Mouse (Mus musculus) neural tube, embryonic 14.5 days (tissue): ENCODE measurements at regions not wholly inside any gene's neighbourhood (a gene's known extent, or its start where the extent isn't known, plus 50 kb on each side); places are given as distances from the start of the nearest gene placed in this dataset.

Experiments
- ATAC-seq: fragments of 200-750 bp; cut with Nextera tagmentation; 2 replicates; pipeline ENCODE4 v1.8.0; 2017; ENCODE audit warnings: low read depth, mild to moderate bottlenecking, moderate TSS enrichment, moderate library complexity
- H3K27ac ChIP-seq: fragments of 300-500 bp; sonication (generic); 2 replicates; pipeline ENCODE4 v1.5.1; 2014; ENCODE audit warnings: low read depth, mild to moderate bottlenecking, control low read depth, low read length, moderate library complexity, mixed read lengths
- H3K27me3 ChIP-seq: fragments of 300-500 bp; sonication (generic); 2 replicates; pipeline ENCODE4 v1.6.1; 2014; ENCODE audit warnings: low read length; ENCODE audit not compliant: control insufficient read depth, insufficient read depth
- H3K36me3 ChIP-seq: fragments of 300-500 bp; sonication (generic); 2 replicates; pipeline ENCODE4 v1.6.1; 2014; ENCODE audit warnings: low read length, mixed read lengths; ENCODE audit not compliant: control insufficient read depth, insufficient read depth
- H3K4me1 ChIP-seq: fragments of 300-500 bp; sonication (generic); 2 replicates; pipeline ENCODE4 v1.6.1; 2014; ENCODE audit warnings: low read length; ENCODE audit not compliant: control insufficient read depth, insufficient read depth
- H3K4me2 ChIP-seq: fragments of 300-500 bp; sonication (generic); 2 replicates; pipeline ENCODE4 v1.6.1; 2014; ENCODE audit warnings: mild to moderate bottlenecking, low read depth, low read length, control low read depth
- H3K4me3 ChIP-seq: fragments of 300-500 bp; sonication (generic); 2 replicates; pipeline ENCODE4 v1.5.1; 2014; ENCODE audit warnings: low read depth, low read length, control low read depth, mixed read lengths
- H3K9ac ChIP-seq: fragments of 300-500 bp; sonication (generic); replicated peaks from 2 replicates; pipeline ENCODE4 v1.6.1; 2014; ENCODE audit warnings: low read depth, mild to moderate bottlenecking, control low read depth, low read length, mixed read lengths
- H3K9me3 ChIP-seq: fragments of 300-500 bp; sonication (generic); 2 replicates; pipeline ENCODE4 v1.6.1; 2016; ENCODE audit warnings: low read length; ENCODE audit not compliant: control insufficient read depth
- WGBS: fragments of 180-500 bp; shearing (Covaris S2); extraction: QIAGEN DNeasy Blood & Tissue Kit; methylation state at CpG from one replicate; pipeline ENCODE4 v1.1.7; 2014; 5-methylcytosine and 5-hydroxymethylcytosine counted together

DNA sequence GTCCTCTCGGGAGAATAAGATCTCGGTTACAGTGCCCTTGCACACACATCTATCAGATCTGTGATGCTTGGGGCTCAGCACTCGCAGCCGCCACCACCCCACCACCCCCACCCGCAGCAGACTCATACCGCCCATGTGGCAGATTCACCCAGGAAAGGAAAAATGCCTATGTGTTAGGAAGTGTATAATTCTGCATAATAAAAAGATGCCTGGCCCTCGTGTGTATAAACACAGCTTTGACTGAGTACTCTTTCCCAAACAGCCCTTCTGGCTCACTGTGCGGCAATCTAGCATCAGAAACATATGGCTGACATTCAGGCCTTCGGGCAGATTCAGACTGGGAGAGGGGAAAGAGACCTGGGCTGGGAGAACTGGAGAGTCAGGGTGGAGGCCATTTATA is 105.2 kb upstream of the Rpl38 start:
- H3K4me3 ChIP-seq = no peak overlapping the region
- H3K9me3 ChIP-seq = no peaks in the 10 kb centered on the region
- no peak overlapping the region for H3K27ac ChIP-seq
- H3K4me2 ChIP-seq = no peak overlapping the region
- no peak overlapping the region for H3K9ac ChIP-seq
- no peaks in the 10 kb centered on the region for H3K27me3 ChIP-seq
- H3K36me3 ChIP-seq = no peaks in the 10 kb centered on the region
- no peak for ATAC-seq
- H3K4me1 ChIP-seq = peaks cover 11% of the 10 kb centered on the region; the same call in 1 of the 2 replicates
- WGBS = 66% methylated on average over 9 of the region's 9 CpGs

DNA sequence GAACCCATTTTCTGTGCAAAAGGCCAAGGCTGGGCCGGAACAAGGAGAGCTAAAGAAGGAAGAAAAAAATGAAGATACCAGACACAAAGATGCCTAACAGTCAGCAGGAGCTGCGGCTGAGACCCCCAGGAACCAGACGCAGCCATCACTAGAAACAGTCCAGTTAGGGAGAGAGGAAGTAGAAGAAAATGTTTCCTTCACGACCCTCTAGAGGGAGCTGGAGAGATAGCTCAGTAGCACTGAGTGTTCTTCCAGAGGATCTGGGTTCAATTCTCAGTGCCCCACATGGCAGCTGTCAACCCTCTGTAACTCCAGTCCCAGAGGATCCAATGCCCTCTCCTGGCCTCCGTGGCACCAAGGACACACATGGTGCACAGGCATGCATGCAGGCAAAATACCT is 113.7 kb upstream of the Rpl38 start:
- H3K27ac ChIP-seq = no peak overlapping the region
- no peaks in the 10 kb centered on the region for H3K4me1 ChIP-seq
- 55% methylated on average over 5 of the region's 5 CpGs for WGBS
- no peaks in the 10 kb centered on the region for H3K27me3 ChIP-seq
- no peaks in the 10 kb centered on the region for H3K36me3 ChIP-seq
- H3K9me3 ChIP-seq = no peaks in the 10 kb centered on the region
- H3K4me2 ChIP-seq = no peak overlapping the region
- H3K4me3 ChIP-seq = no peak overlapping the region
- ATAC-seq = no peak
- no peak overlapping the region for H3K9ac ChIP-seq

DNA sequence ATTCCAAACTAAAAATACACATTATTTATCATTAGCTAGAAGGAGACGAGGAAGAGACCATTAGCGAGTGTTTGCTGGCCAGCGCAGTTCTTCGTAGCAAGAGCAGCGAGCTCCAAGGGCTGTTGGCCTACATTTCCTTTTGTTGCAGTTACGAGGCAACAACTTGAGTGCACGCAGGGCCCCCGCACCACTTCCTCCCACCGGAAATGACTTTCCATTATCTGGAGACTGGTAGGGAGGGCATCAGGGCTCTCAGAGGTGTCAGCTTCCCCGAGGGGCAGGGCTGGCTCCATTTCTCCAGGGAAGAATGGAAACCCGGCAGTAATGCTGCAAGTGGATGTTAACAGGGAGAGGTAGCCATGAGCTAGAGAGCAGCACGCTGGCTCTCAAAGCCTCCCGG is 114.3 kb upstream of the Rpl38 start:
- H3K27ac ChIP-seq = no peak overlapping the region
- no peaks in the 10 kb centered on the region for H3K9me3 ChIP-seq
- H3K9ac ChIP-seq = no peak overlapping the region
- no peak overlapping the region for H3K4me2 ChIP-seq
- 38% methylated on average over 13 of the region's 13 CpGs for WGBS
- no peaks in the 10 kb centered on the region for H3K27me3 ChIP-seq
- no peak for ATAC-seq
- H3K4me1 ChIP-seq = no peaks in the 10 kb centered on the region
- no peak overlapping the region for H3K4me3 ChIP-seq
- H3K36me3 ChIP-seq = no peaks in the 10 kb centered on the region

DNA sequence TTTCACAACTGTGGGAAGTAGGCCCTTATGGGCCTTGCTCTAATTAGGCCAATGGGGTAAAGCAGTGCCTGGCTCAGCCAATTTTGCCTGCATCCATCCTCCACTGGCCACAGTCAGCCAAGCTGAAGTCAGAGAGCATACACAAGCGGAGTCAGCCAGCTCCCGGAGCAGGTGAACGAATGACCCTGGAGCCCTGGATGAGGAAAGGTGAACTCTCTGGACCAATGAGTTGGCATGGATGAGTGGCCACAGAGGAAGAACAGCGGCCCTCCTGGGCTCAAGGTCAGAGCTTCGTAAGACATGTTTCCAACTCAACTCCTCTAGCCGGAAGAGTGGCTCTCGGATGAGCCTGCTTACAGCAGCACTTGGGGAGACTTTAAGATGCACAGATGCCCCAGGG is 116.1 kb upstream of the Rpl38 start:
- Histone ChIP-seq H3K9ac (no peak overlapping the region), H3K4me2 (no peak overlapping the region), H3K27me3 (no peaks in the 10 kb centered on the region), H3K9me3 (no peaks in the 10 kb centered on the region), H3K4me3 (no peak overlapping the region), H3K36me3 (no peaks in the 10 kb centered on the region), H3K27ac (no peak overlapping the region), H3K4me1 (no peaks in the 10 kb centered on the region)
- no peak for ATAC-seq
- WGBS = 91% methylated on average over 7 of the region's 7 CpGs

DNA sequence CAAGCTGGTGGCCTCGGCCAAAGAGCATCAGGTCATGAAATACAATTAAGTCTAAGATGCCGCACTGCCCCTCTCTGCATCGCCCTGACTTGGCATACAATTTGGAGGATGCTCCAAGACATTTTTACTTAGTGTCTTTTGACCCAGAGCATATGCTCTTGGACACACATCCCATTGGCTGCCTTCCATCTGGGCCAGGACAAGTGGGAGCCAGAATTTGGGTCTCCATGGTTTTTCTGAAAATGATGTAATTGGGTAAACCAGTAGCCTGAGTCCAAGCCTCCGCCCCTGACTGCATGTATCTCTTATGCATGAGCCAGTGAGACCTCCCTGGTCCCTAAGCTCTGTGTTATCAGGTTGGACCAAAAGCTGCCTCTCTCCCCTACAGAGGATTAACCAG is 117.1 kb upstream of the Rpl38 start:
- Histone ChIP-seq H3K9ac (no peak overlapping the region), H3K4me1 (no peaks in the 10 kb centered on the region), H3K36me3 (no peaks in the 10 kb centered on the region), H3K9me3 (no peaks in the 10 kb centered on the region), H3K27me3 (no peaks in the 10 kb centered on the region), H3K27ac (no peak overlapping the region), H3K4me2 (no peak overlapping the region), H3K4me3 (no peak overlapping the region)
- no peak for ATAC-seq
- 88% methylated on average over 4 of the region's 4 CpGs for WGBS

DNA sequence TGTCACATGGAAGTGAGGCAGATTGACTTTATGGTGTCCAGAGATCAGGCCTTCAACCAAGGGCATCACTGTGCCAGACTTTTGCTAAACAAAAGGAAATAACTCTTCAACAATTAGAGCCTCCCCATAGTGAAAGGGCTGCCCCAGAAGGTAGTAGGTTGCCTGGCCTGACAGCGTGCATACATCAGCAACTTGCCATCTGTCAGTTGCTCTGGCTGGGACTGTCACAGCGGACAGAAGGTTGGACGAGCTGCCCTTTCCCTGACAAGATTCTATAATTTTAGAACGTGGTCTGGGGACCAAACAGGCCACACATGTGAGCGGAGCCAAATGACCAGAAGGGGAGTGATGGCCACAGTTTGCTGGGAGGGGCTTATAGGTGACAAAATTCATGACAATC is 119.7 kb upstream of the Rpl38 start:
- WGBS = 64% methylated on average over 5 of the region's 5 CpGs
- Histone ChIP-seq H3K27ac (no peak overlapping the region), H3K9me3 (no peaks in the 10 kb centered on the region), H3K4me1 (no peaks in the 10 kb centered on the region), H3K27me3 (no peaks in the 10 kb centered on the region), H3K36me3 (no peaks in the 10 kb centered on the region), H3K9ac (no peak overlapping the region), H3K4me3 (no peak overlapping the region), H3K4me2 (no peak overlapping the region)
- ATAC-seq = no peak

GRCm38 (mm10) chr11:114544212-114544611 is 124.1 kb upstream of the Rpl38 start:
- Histone ChIP-seq H3K4me2 (no peak overlapping the region), H3K27ac (no peak overlapping the region), H3K4me3 (no peak overlapping the region), H3K27me3 (no peaks in the 10 kb centered on the region), H3K36me3 (no peaks in the 10 kb centered on the region), H3K9ac (no peak overlapping the region), H3K9me3 (no peaks in the 10 kb centered on the region), H3K4me1 (no peaks in the 10 kb centered on the region)
- WGBS = 37% methylated on average over 3 of the region's 3 CpGs
- peak; percentile 51; the same call in 1 of the 2 replicates for ATAC-seq

DNA sequence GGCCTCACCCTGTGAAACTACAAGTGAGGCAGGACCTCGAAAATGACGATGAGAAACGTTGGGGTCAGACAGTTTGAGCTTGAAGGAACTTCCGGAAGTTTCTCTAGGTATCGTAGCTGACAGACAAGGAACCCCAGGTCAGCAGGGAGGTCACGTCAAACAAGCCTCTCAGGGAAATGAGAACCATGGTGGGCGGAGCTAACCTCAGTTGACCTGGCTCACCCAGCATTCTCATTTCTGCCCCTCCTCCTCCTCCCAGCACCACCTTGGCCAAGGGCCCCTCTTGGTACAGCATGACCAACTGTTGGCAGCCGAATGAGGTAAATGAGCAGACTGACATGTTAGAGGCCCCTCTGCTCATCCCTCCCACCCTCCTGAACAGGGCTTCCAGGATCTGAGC is 126.2 kb upstream of the Rpl38 start:
- H3K9ac ChIP-seq = no peak overlapping the region
- H3K4me3 ChIP-seq = no peak overlapping the region
- no peak overlapping the region for H3K4me2 ChIP-seq
- 76% methylated on average over 8 of the region's 8 CpGs for WGBS
- H3K27me3 ChIP-seq = no peaks in the 10 kb centered on the region
- H3K9me3 ChIP-seq = no peaks in the 10 kb centered on the region
- peaks cover 5% of the 10 kb centered on the region; the same call in 1 of the 2 replicates for H3K4me1 ChIP-seq
- H3K36me3 ChIP-seq = no peaks in the 10 kb centered on the region
- no peak overlapping the region for H3K27ac ChIP-seq
- no peak for ATAC-seq

DNA sequence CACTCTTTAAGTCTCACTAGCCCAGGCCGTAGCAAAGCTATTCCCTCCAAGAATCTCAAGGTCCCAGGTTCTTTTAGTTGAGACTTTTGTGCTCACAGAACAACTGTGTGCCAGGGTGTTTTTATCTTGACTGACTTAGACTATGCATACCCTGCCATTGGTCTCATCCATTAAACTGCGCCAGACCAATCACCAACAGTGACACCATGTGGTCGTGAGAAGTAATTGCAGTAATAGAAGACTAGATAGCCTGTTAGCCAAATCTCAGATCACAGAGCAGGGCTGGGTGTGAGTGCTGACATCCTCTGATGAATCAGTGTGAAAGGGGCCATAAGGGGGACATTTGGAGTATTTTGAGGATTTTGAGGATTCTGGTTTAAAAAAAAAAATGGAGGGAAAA is 127.8 kb upstream of the Rpl38 start:
- ATAC-seq = no peak
- no peak overlapping the region for H3K4me2 ChIP-seq
- WGBS = 69% methylated on average over 3 of the region's 3 CpGs
- H3K4me3 ChIP-seq = no peak overlapping the region
- H3K9ac ChIP-seq = no peak overlapping the region
- H3K4me1 ChIP-seq = peaks cover 13% of the 10 kb centered on the region
- H3K9me3 ChIP-seq = no peaks in the 10 kb centered on the region
- no peaks in the 10 kb centered on the region for H3K36me3 ChIP-seq
- no peaks in the 10 kb centered on the region for H3K27me3 ChIP-seq
- H3K27ac ChIP-seq = no peak overlapping the region
